Mouse (Mus musculus) MEL (cell line): ENCODE data around the gene Hpd.

Source experiments
- CTCF ChIP-seq, 3 experiments: IDR thresholded peaks in 2 of 3; conservative IDR thresholded peaks in 1 of 3; 2 replicates each; pipeline ENCODE4 v1.5.1; 2011 to 2012; ENCODE audit warnings: low read length in 3 of 3, low read depth in 2 of 3, mild to moderate bottlenecking in 2 of 3, improper control_type of control experiment in 1 of 3, inconsistent platforms in 1 of 3, mixed read lengths in 1 of 3, moderate library complexity in 1 of 3; ENCODE audit not compliant: control insufficient read depth in 1 of 3, insufficient read depth in 1 of 3, poor library complexity in 1 of 3, severe bottlenecking in 1 of 3
- ZC3H11A ChIP-seq: IDR thresholded peaks from 2 replicates; pipeline ENCODE4 v1.6.1; 2012; ENCODE audit warnings: low read depth, mild to moderate bottlenecking, inconsistent platforms, low read length, improper control_type of control experiment

GRCm38 (mm10) chr5:123160341-123160740, 22.2 kb downstream of the Hpd start:
- TF ChIP-seq CTCF (IDR thresholded peaks at IDR 0.05 in 2 of 3, conservative IDR thresholded peaks at IDR 0.05 in 1 of 3; ENCODE audit: control insufficient read depth in 1 of 3, insufficient read depth in 1 of 3, low read depth in 2 of 3, low read length in 3 of 3, poor library complexity in 1 of 3, severe bottlenecking in 1 of 3) (no peak), ZC3H11A (no peak)
